23 mouse cellular contexts compared by ENCODE assay signal in genomic region chr13:29490341-29490740, GRCm38 (mm10).
DNase-seq lines count a peak whose midpoint lies in the region; ATAC-seq and TF ChIP-seq lines count a peak whose summit lies in the region.
"Had no signal": no experiment of that assay in that cellular context is flagged by ENCODE, and none has a peak within 500 bp of the region (broad histone marks: within the 10 kb centered on the region; RNA-seq: fewer than 3 reads in every experiment).

No protein-coding gene starts in this region.

- H3K4me2 ChIP-seq in forebrain, embryonic 14.5 days (ENCODE audit: low read length), result no peak overlapping the region
- no peak overlapping the region for H3K4me2 ChIP-seq in forebrain, embryonic 12.5 days
- no peak overlapping the region for H3K4me2 ChIP-seq in forebrain, postnatal 0 days (ENCODE audit: low read depth)
- no peak overlapping the region for H3K4me2 ChIP-seq in forebrain, embryonic 11.5 days (ENCODE audit: low read depth, low read length, severe bottlenecking)
- no peak overlapping the region; the same call in 1 of the 2 replicates for H3K4me2 ChIP-seq in midbrain, embryonic 14.5 days (ENCODE audit: low read length)
- H3K4me2 ChIP-seq in midbrain, embryonic 13.5 days (replicated peaks), result no peak overlapping the region
- H3K4me2 ChIP-seq: embryonic facial prominence, embryonic 13.5 days; heart, embryonic 11.5 days; hindbrain, embryonic 12.5 days; hindbrain, embryonic 15.5 days had no signal

- no peaks in the 10 kb centered on the region for H3K9me3 ChIP-seq in forebrain, embryonic 14.5 days (replicated peaks; ENCODE audit: control insufficient read depth, low read length)
- no peaks in the 10 kb centered on the region for H3K9me3 ChIP-seq in forebrain, embryonic 12.5 days
- no peaks in the 10 kb centered on the region for H3K9me3 ChIP-seq in forebrain, postnatal 0 days (ENCODE audit: low read length)
- no peaks in the 10 kb centered on the region for H3K9me3 ChIP-seq in forebrain, embryonic 11.5 days (ENCODE audit: control insufficient read depth, low read length)
- H3K9me3 ChIP-seq in midbrain, embryonic 14.5 days (ENCODE audit: control insufficient read depth, low read length), result no peaks in the 10 kb centered on the region
- H3K9me3 ChIP-seq in midbrain, embryonic 13.5 days, result no peaks in the 10 kb centered on the region
- H3K9me3 ChIP-seq: embryonic facial prominence, embryonic 13.5 days; G1E; hindbrain, embryonic 12.5 days; hindbrain, embryonic 15.5 days had no signal

- peaks cover 5% of the 10 kb centered on the region for H3K4me1 ChIP-seq in forebrain, embryonic 14.5 days (ENCODE audit: control insufficient read depth, insufficient read depth, low read length)
- H3K4me1 ChIP-seq in forebrain, embryonic 12.5 days, result peaks cover 10% of the 10 kb centered on the region
- peaks cover 7% of the 10 kb centered on the region; the same call in 1 of the 2 replicates for H3K4me1 ChIP-seq in forebrain, postnatal 0 days (ENCODE audit: insufficient read depth)
- no peaks in the 10 kb centered on the region for H3K4me1 ChIP-seq in forebrain, embryonic 11.5 days (replicated peaks; ENCODE audit: control insufficient read depth, insufficient read depth, low read length)
- no peaks in the 10 kb centered on the region for H3K4me1 ChIP-seq in midbrain, embryonic 14.5 days (ENCODE audit: control insufficient read depth, insufficient read depth, low read length)
- peaks cover 13% of the 10 kb centered on the region for H3K4me1 ChIP-seq in midbrain, embryonic 13.5 days (replicated peaks)
- H3K4me1 ChIP-seq: embryonic facial prominence, embryonic 13.5 days had no signal

- WGBS in forebrain, embryonic 14.5 days, result 68% methylated on average over 8 of the region's 8 CpGs
- WGBS in forebrain, embryonic 12.5 days, result 74% methylated on average over 8 of the region's 8 CpGs
- 40% methylated on average over 8 of the region's 8 CpGs for WGBS in forebrain, postnatal 0 days
- 84% methylated on average over 8 of the region's 8 CpGs for WGBS in forebrain, embryonic 11.5 days
- 45% methylated on average over 8 of the region's 8 CpGs for WGBS in midbrain, embryonic 14.5 days
- 52% methylated on average over 8 of the region's 8 CpGs for WGBS in midbrain, embryonic 13.5 days

- no peaks in the 10 kb centered on the region for H3K36me3 ChIP-seq in forebrain, embryonic 14.5 days (ENCODE audit: control insufficient read depth, insufficient read depth, low read length)
- no peaks in the 10 kb centered on the region for H3K36me3 ChIP-seq in forebrain, embryonic 12.5 days (replicated peaks)
- no peaks in the 10 kb centered on the region for H3K36me3 ChIP-seq in forebrain, postnatal 0 days (ENCODE audit: insufficient read depth)
- no peaks in the 10 kb centered on the region for H3K36me3 ChIP-seq in forebrain, embryonic 11.5 days (ENCODE audit: control insufficient read depth, insufficient read depth, low read length)
- no peaks in the 10 kb centered on the region for H3K36me3 ChIP-seq in midbrain, embryonic 14.5 days (ENCODE audit: control insufficient read depth, insufficient read depth, low read length)
- no peaks in the 10 kb centered on the region for H3K36me3 ChIP-seq in midbrain, embryonic 13.5 days
- H3K36me3 ChIP-seq: embryonic facial prominence, embryonic 13.5 days; hindbrain, embryonic 12.5 days; hindbrain, embryonic 15.5 days had no signal

- H3K27ac ChIP-seq in forebrain, embryonic 14.5 days (ENCODE audit: low read depth, low read length), result no peak overlapping the region
- H3K27ac ChIP-seq in forebrain, embryonic 12.5 days, result no peak overlapping the region
- H3K27ac ChIP-seq in forebrain, postnatal 0 days (ENCODE audit: low read depth, low read length), result no peak overlapping the region
- no peak overlapping the region for H3K27ac ChIP-seq in forebrain, embryonic 11.5 days (ENCODE audit: low read depth, low read length)
- 0 out of 2 replicates have a peak overlapping the region, but pooled peaks have one; percentile 20 for H3K27ac ChIP-seq in midbrain, embryonic 14.5 days (replicated peaks; ENCODE audit: low read depth, low read length)
- no peak overlapping the region for H3K27ac ChIP-seq in midbrain, embryonic 13.5 days
- H3K27ac ChIP-seq: embryonic facial prominence, embryonic 13.5 days; hindbrain, embryonic 12.5 days; hindbrain, embryonic 15.5 days had no signal

- H3K9ac ChIP-seq in forebrain, embryonic 14.5 days (ENCODE audit: low read length), result no peak overlapping the region
- no peak overlapping the region for H3K9ac ChIP-seq in forebrain, embryonic 12.5 days
- no peak overlapping the region for H3K9ac ChIP-seq in forebrain, postnatal 0 days
- H3K9ac ChIP-seq in forebrain, embryonic 11.5 days (ENCODE audit: low read length), result no peak overlapping the region
- no peak overlapping the region for H3K9ac ChIP-seq in midbrain, embryonic 14.5 days (replicated peaks; ENCODE audit: low read length)
- H3K9ac ChIP-seq in midbrain, embryonic 13.5 days (replicated peaks), result no peak overlapping the region
- H3K9ac ChIP-seq: embryonic facial prominence, embryonic 13.5 days; hindbrain, embryonic 12.5 days; hindbrain, embryonic 15.5 days had no signal

- no peak overlapping the region for H3K4me3 ChIP-seq in forebrain, embryonic 14.5 days (ENCODE audit: low read depth, low read length)
- H3K4me3 ChIP-seq in forebrain, embryonic 12.5 days (replicated peaks), result no peak overlapping the region
- H3K4me3 ChIP-seq in forebrain, postnatal 0 days (ENCODE audit: low read depth, low read length), result no peak overlapping the region
- H3K4me3 ChIP-seq in forebrain, embryonic 11.5 days (ENCODE audit: low read depth, low read length), result no peak overlapping the region
- H3K4me3 ChIP-seq in midbrain, embryonic 14.5 days (replicated peaks; ENCODE audit: low read depth, low read length), result no peak overlapping the region
- H3K4me3 ChIP-seq in midbrain, embryonic 13.5 days (replicated peaks), result no peak overlapping the region
- H3K4me3 ChIP-seq: embryonic facial prominence, embryonic 13.5 days; hindbrain, embryonic 12.5 days; hindbrain, embryonic 15.5 days had no signal

- no peaks in the 10 kb centered on the region for H3K27me3 ChIP-seq in forebrain, embryonic 14.5 days (replicated peaks; ENCODE audit: control insufficient read depth, insufficient read depth, low read length)
- H3K27me3 ChIP-seq in forebrain, embryonic 12.5 days, result no peaks in the 10 kb centered on the region
- no peaks in the 10 kb centered on the region for H3K27me3 ChIP-seq in forebrain, postnatal 0 days (ENCODE audit: insufficient read depth, low read length)
- no peaks in the 10 kb centered on the region for H3K27me3 ChIP-seq in forebrain, embryonic 11.5 days (ENCODE audit: control insufficient read depth, insufficient read depth, low read length)
- H3K27me3 ChIP-seq in midbrain, embryonic 14.5 days (ENCODE audit: control insufficient read depth, insufficient read depth, low read length), result no peaks in the 10 kb centered on the region
- no peaks in the 10 kb centered on the region for H3K27me3 ChIP-seq in midbrain, embryonic 13.5 days
- H3K27me3 ChIP-seq: CH12.LX; embryonic facial prominence, embryonic 13.5 days; hindbrain, embryonic 12.5 days; hindbrain, embryonic 15.5 days; Patski had no signal

- peak; percentile 60; the same call in 1 of the 2 replicates for ATAC-seq in forebrain, embryonic 14.5 days
- no peak for ATAC-seq in forebrain, embryonic 12.5 days (ENCODE audit: low FRiP score)
- no peak for ATAC-seq in forebrain, postnatal 0 days
- ATAC-seq in forebrain, embryonic 11.5 days (replicated peaks; ENCODE audit: low FRiP score), result no peak
- ATAC-seq in midbrain, embryonic 14.5 days (ENCODE audit: low FRiP score, low TSS enrichment), result no peak
- no peak for ATAC-seq in midbrain, embryonic 13.5 days
- ATAC-seq: intestine, postnatal 0 days; Patski had no signal

- no peak for TF ChIP-seq CTCF in forebrain, postnatal 0 days (IDR thresholded peaks at IDR 0.05; ENCODE audit: low read depth)

- DNase-seq in forebrain, embryonic 14.5 days (ENCODE audit: low spot score), result peak; percentile 57
- peak; percentile 39 for DNase-seq in forebrain, postnatal 0 days
- DNase-seq in forebrain, embryonic 11.5 days (ENCODE audit: low spot score), result no peak
- DNase-seq in midbrain, embryonic 14.5 days, result peak; percentile 56
- DNase-seq: adrenal gland, postnatal 10 days; adrenal gland, postnatal 36 days; B cell, adult 2 months; cerebellum, adult 11 months; cerebellum, adult 2 months; cerebellum, adult 9-11 months; cerebellum, postnatal 25 days; gastrocnemius, postnatal 25 days; kidney, adult 2 months had no signal
